Mouse (Mus musculus) E14TG2a.4 (cell line): ENCODE data around the gene Cd164l2.

Experiments
- CTCF ChIP-seq: conservative IDR thresholded peaks from 2 replicates; pipeline ENCODE4 v1.5.1; 2014; ENCODE audit warnings: low read length
- POU5F1 ChIP-seq: IDR thresholded peaks from 2 replicates; pipeline ENCODE4 v1.6.1; 2014; ENCODE audit warnings: low read length, borderline replicate concordance

GRCm38 (mm10) chr4:133194482-133194881, 17.4 kb upstream of the Cd164l2 start:
- TF ChIP-seq CTCF (no peak), POU5F1 (no peak)
